Mouse (Mus musculus) forebrain, embryonic 15.5 days (tissue): ENCODE measurements at regions not wholly inside any gene's neighbourhood (a gene's known extent, or its start where the extent isn't known, plus 50 kb on each side); places are given as distances from the start of the nearest gene placed in this dataset.

Source experiments
- ATAC-seq: fragments of 200-750 bp; cut with Nextera tagmentation; replicated peaks from 2 replicates; pipeline ENCODE4 v1.8.0; 2017; ENCODE audit warnings: mild to moderate bottlenecking, moderate TSS enrichment, moderate library complexity
- H3K27ac ChIP-seq: fragments of 300-500 bp; sonication (generic); replicated peaks from 2 replicates; pipeline ENCODE4 v1.5.1; 2015; ENCODE audit warnings: mild to moderate bottlenecking, inconsistent platforms
- H3K27me3 ChIP-seq: fragments of 300-500 bp; sonication (generic); 2 replicates; pipeline ENCODE4 v1.6.1; 2015; ENCODE audit warnings: inconsistent platforms
- H3K36me3 ChIP-seq: fragments of 300-500 bp; sonication (generic); 2 replicates; pipeline ENCODE4 v1.6.1; 2015; ENCODE audit warnings: mild to moderate bottlenecking, inconsistent platforms
- H3K4me1 ChIP-seq: fragments of 300-500 bp; sonication (generic); 2 replicates; pipeline ENCODE4 v1.6.1; 2015; ENCODE audit warnings: inconsistent platforms
- H3K4me2 ChIP-seq: fragments of 300-500 bp; sonication (generic); replicated peaks from 2 replicates; pipeline ENCODE4 v1.6.1; 2015; ENCODE audit warnings: mild to moderate bottlenecking, inconsistent platforms
- H3K4me3 ChIP-seq: fragments of 300-500 bp; sonication (generic); 2 replicates; pipeline ENCODE4 v1.5.1; 2015; ENCODE audit warnings: mild to moderate bottlenecking, inconsistent platforms
- H3K9ac ChIP-seq: fragments of 300-500 bp; sonication (generic); replicated peaks from 2 replicates; pipeline ENCODE4 v1.6.1; 2015; ENCODE audit warnings: mild to moderate bottlenecking, inconsistent platforms
- H3K9me3 ChIP-seq: fragments of 300-500 bp; sonication (generic); 2 replicates; pipeline ENCODE4 v1.6.1; 2016; ENCODE audit warnings: inconsistent platforms
- WGBS: fragments of 180-500 bp; shearing (Covaris S2); methylation state at CpG from one replicate; pipeline ENCODE4 v1.1.7; 2015; ENCODE audit warnings: mixed read lengths; 5-methylcytosine and 5-hydroxymethylcytosine counted together

DNA sequence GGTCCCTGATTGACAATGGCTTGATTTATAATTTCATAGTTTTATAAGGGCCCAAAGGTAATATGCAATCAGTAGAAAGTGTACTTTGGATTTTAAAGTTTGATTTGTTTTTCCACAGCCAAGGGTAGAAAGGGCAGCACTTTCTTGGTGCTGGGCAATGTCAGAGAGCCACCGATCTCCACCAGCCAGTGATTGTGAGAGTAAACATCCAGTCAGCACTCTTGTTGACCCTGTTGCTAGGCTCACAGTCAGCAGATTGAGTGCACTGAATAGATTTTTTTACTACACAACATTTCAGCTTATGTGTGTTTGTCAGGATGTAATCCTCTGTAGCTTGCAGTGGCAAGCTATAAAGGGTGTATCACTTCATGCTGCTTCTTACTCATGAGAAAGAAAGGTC is 176.3 kb downstream of the Ptger3 start:
- no peak overlapping the region for H3K4me2 ChIP-seq
- no peaks in the 10 kb centered on the region for H3K4me1 ChIP-seq
- H3K27me3 ChIP-seq, result no peaks in the 10 kb centered on the region
- no peak for ATAC-seq
- no peak overlapping the region for H3K4me3 ChIP-seq
- H3K27ac ChIP-seq, result no peak overlapping the region
- 95% methylated on average over 1 of the region's 1 CpGs for WGBS
- no peak overlapping the region for H3K9ac ChIP-seq
- H3K36me3 ChIP-seq, result no peaks in the 10 kb centered on the region
- H3K9me3 ChIP-seq, result no peaks in the 10 kb centered on the region

DNA sequence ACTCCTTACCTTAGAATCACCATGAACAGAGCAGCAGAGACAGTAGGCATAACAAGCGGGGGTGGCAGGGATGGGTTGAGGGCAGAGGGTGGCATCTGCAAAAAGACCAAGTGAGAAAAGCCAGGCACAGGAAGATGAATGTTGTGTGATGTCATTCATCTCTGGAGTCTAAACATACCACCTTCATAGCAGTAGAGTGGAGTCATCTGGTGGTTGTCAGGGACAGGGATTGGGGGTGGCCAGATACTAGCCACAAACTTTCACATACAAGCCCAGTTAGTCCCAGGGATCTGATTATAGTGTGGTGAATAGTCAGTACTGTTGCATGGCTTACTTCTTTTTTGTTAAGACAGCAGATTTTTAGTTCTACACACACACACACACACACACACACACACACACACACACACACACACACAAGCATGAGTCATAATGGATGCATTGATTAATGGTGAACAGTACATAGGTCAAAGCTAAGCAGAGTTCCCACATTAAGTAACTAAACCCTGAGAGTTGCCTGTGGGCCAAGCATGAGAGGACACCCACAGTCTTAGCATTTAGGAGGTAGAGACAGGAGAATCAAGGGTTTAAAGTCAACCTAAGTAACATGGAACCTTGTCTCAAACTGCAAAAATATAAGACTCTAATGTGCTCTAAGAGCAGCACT is 173.1 kb downstream of the Ptger3 start:
- Histone ChIP-seq H3K9ac (no peak overlapping the region), H3K4me2 (no peak overlapping the region), H3K9me3 (no peaks in the 10 kb centered on the region), H3K27me3 (no peaks in the 10 kb centered on the region), H3K4me3 (no peak overlapping the region), H3K36me3 (no peaks in the 10 kb centered on the region), H3K4me1 (no peaks in the 10 kb centered on the region), H3K27ac (no peak overlapping the region)
- 86% methylated on average over 1 of the region's 1 CpGs for WGBS
- no peak for ATAC-seq

DNA sequence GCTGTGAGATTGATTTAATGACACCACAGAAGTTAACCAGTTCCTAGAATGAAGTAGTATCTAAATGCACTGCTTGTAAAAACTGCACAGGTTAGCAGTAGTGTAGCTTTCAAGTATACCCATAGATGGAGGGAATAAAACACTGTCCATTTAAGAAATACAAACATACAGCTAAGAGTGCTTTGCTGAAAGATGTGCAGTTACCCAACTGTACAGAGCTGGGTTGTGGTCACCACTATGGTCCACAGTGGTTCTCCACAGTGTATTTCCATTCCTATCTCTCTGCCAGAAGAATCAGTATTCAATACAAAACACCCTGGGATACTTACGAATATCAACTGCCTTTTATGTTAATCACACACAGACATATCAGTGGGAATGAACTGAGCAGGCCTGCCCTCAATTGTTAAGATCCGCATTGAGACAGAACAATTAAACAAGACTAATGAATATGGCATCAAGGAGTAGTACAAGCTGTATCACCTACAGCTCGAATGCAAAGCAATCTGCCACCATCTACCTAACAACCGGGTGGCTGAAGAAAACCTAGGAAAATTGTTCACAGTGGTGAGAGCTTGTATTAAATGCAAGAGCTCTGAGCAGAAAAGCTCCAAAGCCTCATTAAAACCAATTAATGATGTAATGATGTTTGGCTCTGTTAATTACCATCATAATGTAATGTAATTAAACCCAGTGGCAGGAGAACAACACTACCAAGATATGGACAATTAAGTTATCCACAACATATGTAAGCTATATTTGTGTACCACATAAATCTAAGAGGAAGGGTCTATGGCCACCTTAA is 165.6 kb downstream of the Ptger3 start:
- Histone ChIP-seq H3K27ac (no peak overlapping the region), H3K4me2 (no peak overlapping the region), H3K36me3 (no peaks in the 10 kb centered on the region), H3K4me1 (peaks cover 2% of the 10 kb centered on the region; the same call in 1 of the 2 replicates), H3K9ac (no peak overlapping the region), H3K4me3 (no peak overlapping the region), H3K9me3 (no peaks in the 10 kb centered on the region), H3K27me3 (peaks cover 6% of the 10 kb centered on the region; the same call in 1 of the 2 replicates)
- 10% methylated on average over 4 of the region's 4 CpGs for WGBS
- peak; percentile 79 for ATAC-seq

DNA sequence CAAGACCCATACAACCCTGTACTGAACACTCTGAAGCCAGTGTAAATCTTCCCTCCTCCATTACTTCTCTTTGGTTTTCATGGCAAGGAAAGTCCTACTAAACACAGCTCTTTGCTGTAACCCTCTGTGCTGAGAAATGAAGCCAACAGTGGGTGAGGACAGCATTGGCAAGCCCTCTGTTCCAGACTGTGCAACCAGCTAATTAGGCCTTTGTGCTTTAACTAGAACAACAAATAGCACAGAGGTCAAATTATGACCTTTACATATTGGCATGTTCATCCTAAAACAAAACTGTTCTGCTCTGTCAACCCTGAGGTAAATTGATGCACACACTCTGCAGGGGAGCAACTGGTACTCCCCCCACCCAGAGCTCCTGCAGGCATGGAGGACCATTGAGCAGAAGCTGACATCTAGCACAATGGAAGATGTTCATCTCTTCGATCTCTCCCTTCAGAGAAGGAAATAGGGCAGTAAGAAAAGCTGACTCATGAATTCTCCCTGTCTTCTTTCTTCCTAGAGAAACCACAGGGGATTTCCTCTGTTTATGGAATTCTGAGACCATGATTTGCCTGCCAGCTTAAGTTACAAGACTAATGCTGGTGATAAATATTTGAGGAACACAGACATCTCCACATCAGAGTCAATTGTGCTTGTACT is 163.1 kb downstream of the Ptger3 start:
- Histone ChIP-seq H3K4me3 (no peak overlapping the region), H3K9ac (no peak overlapping the region), H3K27ac (no peak overlapping the region), H3K36me3 (no peaks in the 10 kb centered on the region), H3K4me1 (peaks cover 2% of the 10 kb centered on the region; the same call in 1 of the 2 replicates), H3K9me3 (no peaks in the 10 kb centered on the region), H3K27me3 (peaks cover 6% of the 10 kb centered on the region; the same call in 1 of the 2 replicates), H3K4me2 (no peak overlapping the region)
- no peak for ATAC-seq
- 31% methylated on average over 1 of the region's 1 CpGs for WGBS

DNA sequence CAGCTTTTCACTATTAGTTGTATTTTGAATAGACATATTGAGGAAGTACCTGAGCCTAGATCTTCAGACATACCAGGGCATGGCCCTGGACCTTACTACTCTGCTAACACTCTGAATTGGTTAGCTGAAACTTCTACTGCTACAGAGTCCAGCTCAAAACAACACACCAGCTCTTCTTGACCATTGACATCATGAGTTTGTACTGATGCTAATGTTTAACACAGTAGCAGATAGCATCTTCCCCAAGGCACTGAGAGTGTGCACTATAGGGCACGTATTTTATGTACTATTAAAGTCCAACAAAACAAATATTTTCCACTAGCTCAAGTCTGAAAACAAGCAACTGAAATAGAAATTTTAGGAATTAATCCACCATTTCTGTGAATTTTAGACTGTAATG is 157.8 kb downstream of the Ptger3 start:
- H3K9ac ChIP-seq, result no peak overlapping the region
- H3K4me1 ChIP-seq, result no peaks in the 10 kb centered on the region
- no peak overlapping the region for H3K4me3 ChIP-seq
- no peaks in the 10 kb centered on the region for H3K27me3 ChIP-seq
- no peaks in the 10 kb centered on the region for H3K36me3 ChIP-seq
- 71% methylated on average over 1 of the region's 1 CpGs for WGBS
- H3K9me3 ChIP-seq, result no peaks in the 10 kb centered on the region
- no peak overlapping the region for H3K27ac ChIP-seq
- ATAC-seq, result no peak
- no peak overlapping the region for H3K4me2 ChIP-seq

DNA sequence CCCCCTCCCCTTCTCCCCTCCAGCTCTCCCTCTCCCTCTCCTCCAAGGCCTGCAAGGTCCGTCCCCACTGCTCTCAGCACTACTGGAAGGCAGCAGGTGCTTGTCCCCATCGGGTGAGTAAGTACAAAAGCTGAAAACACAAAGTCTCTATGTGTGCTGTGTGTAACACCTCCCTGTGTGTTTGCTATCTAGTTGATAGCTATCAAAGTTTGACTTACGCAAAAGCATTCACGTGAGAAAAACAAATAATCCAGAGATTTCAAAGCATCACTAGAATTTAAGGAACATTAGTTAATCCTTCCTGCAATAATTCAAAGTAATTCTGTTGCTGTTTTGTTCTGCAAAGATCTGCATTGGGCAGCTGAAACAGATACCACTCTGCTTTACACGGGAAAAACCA is 156.5 kb downstream of the Ptger3 start:
- H3K9me3 ChIP-seq, result no peaks in the 10 kb centered on the region
- ATAC-seq, result no peak
- no peak overlapping the region for H3K4me2 ChIP-seq
- 69% methylated on average over 5 of the region's 5 CpGs for WGBS
- no peak overlapping the region for H3K9ac ChIP-seq
- H3K4me3 ChIP-seq, result no peak overlapping the region
- H3K36me3 ChIP-seq, result no peaks in the 10 kb centered on the region
- no peaks in the 10 kb centered on the region for H3K4me1 ChIP-seq
- no peaks in the 10 kb centered on the region; the same call in 1 of the 2 replicates for H3K27me3 ChIP-seq
- H3K27ac ChIP-seq, result no peak overlapping the region

DNA sequence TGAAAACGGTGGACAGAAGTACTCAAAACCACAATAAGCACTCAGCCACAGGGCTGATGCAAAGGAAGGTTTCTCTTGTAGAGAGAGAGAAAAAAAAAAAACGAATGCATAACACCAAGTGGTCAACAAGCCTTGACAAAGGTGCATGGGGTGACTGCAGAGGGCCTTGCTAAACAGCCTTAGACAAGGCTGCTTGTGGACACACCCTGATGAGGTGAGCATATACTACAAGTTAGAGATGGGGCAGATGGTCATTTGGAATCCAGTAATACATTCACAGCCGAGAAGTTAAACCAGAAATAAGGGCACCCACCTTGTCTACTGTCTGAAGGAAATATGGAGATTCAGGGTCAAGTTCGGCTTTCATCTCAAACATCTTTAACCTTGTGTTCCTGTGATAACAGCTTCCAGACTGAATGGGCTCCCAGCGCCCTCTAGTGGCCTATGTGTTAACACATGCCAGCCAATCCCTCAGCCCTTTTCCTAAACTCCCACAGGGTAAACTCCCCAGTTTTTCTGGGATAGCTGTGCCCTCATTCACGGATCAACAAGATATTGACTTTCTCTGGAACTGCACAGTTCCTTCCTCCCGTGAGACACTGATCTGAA is 150.7 kb downstream of the Ptger3 start:
- H3K36me3 ChIP-seq, result no peaks in the 10 kb centered on the region
- ATAC-seq, result peak; percentile 64
- 23% methylated on average over 7 of the region's 7 CpGs for WGBS
- no peak overlapping the region for H3K4me3 ChIP-seq
- H3K9ac ChIP-seq, result no peak overlapping the region
- no peak overlapping the region for H3K4me2 ChIP-seq
- H3K27me3 ChIP-seq, result no peaks in the 10 kb centered on the region; the same call in 1 of the 2 replicates
- no peaks in the 10 kb centered on the region for H3K9me3 ChIP-seq
- no peaks in the 10 kb centered on the region for H3K4me1 ChIP-seq
- H3K27ac ChIP-seq, result no peak overlapping the region

DNA sequence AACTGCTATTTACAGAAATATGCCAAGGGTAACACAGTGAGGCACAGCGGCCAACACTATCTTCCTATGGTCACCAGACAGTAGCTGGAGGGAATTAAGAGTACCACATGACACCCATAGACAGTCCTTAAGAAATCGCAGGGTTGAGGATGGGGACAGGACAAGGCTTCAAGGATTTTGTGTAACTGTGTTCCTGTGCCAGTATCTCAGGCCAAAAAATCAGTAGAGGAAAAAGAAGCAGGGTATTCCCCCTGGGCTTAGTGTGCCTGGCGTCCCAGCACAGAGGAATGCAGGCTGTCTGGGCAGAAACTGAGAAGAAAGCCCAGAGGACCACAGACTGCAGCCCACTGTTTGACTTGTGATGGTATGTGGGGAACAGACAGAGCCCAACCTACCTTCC is 147.3 kb downstream of the Ptger3 start:
- Histone ChIP-seq H3K27me3 (no peaks in the 10 kb centered on the region; the same call in 1 of the 2 replicates), H3K9ac (no peak overlapping the region), H3K4me2 (no peak overlapping the region), H3K4me1 (no peaks in the 10 kb centered on the region), H3K4me3 (no peak overlapping the region), H3K27ac (no peak overlapping the region), H3K36me3 (no peaks in the 10 kb centered on the region), H3K9me3 (no peaks in the 10 kb centered on the region)
- WGBS, result 88% methylated on average over 3 of the region's 3 CpGs
- no peak for ATAC-seq

DNA sequence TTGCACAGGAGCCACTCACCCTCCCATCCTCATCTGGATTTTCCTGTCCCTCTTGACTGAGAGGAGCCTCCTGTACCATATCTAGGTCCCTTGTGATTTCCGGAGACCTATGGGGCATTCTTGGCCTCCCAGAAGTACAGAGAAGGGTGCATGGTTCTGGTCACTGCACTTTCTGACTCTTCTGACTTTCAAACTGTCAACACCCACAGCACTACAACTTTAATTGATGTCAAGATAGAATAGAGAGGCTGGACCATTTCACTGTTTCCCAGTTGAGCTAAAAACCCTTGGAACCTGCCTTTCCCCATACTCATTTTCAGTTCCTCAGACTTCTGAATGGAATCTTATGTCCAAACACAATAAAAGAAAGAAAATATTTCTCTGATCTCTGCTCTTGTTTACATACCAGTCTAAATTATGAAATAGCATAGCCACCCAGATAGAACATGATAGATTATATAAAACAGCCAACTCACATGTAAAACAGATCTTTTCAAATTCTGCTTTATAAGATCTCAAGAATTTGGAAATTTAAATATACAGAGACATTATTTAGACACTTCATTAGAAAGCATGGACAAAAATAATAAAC is 144.2 kb downstream of the Ptger3 start:
- no peaks in the 10 kb centered on the region for H3K36me3 ChIP-seq

DNA sequence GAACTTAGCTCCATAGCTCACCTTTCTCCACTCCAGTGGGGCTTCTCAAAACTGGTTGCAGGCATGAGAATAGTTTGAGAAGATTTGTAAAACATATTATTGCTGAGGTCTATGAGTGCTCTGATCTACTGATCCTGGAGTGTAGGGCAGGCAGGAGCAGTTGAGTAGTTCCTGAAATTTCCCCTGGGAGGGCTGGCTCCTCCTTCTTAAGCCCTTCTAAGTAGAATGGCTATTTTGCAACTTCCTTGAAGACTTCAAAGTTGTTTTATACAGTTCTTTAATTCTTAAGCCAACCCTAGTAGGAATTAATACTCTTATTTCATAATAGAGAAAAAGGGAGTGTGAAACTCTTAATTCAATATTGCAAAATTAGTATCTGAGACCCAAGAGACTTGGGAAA is 133.3 kb downstream of the Ptger3 start:
- H3K4me2 ChIP-seq, result no peak overlapping the region
- H3K36me3 ChIP-seq, result no peaks in the 10 kb centered on the region
- H3K4me1 ChIP-seq, result no peaks in the 10 kb centered on the region
- H3K9ac ChIP-seq, result no peak overlapping the region
- H3K27ac ChIP-seq, result no peak overlapping the region
- no peak overlapping the region for H3K4me3 ChIP-seq
- no peaks in the 10 kb centered on the region for H3K27me3 ChIP-seq
- H3K9me3 ChIP-seq, result no peaks in the 10 kb centered on the region
- ATAC-seq, result no peak

More for the DNA sequence above, 144.2 kb downstream of the Ptger3 start:
- Histone ChIP-seq H3K9ac (no peak overlapping the region), H3K27ac (no peak overlapping the region), H3K4me1 (no peaks in the 10 kb centered on the region), H3K27me3 (no peaks in the 10 kb centered on the region), H3K4me2 (no peak overlapping the region), H3K4me3 (no peak overlapping the region), H3K9me3 (no peaks in the 10 kb centered on the region)
- ATAC-seq, result no peak
- 95% methylated on average over 1 of the region's 1 CpGs for WGBS

DNA sequence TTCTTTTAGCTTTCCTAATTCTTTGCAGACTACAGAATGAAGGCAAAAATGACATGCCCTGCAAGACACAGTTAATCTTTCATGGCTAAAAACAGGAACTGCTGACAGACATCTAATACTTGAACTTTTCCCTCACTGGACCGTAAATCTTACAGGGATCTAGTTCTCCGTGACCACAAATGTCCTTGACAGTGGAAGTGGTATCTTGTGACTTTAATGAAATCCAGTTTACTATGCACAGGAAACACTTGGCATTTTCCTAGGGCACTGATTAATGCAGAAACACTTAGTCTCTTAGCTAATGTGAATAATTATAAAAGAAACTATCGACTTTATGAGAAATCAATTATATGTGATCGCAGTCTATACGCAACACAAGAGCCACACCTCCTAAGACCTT is 131.8 kb downstream of the Ptger3 start:
- H3K9ac ChIP-seq, result no peak overlapping the region
- no peak for ATAC-seq
- H3K4me2 ChIP-seq, result no peak overlapping the region
- H3K27me3 ChIP-seq, result no peaks in the 10 kb centered on the region
- H3K4me3 ChIP-seq, result no peak overlapping the region
- no peaks in the 10 kb centered on the region for H3K9me3 ChIP-seq
- no peaks in the 10 kb centered on the region for H3K36me3 ChIP-seq
- H3K4me1 ChIP-seq, result no peaks in the 10 kb centered on the region
- 94% methylated on average over 5 of the region's 5 CpGs for WGBS
- H3K27ac ChIP-seq, result no peak overlapping the region
